Mouse (Mus musculus): ENCODE results near the gene Gdnf.

Gdnf gene

DNA sequence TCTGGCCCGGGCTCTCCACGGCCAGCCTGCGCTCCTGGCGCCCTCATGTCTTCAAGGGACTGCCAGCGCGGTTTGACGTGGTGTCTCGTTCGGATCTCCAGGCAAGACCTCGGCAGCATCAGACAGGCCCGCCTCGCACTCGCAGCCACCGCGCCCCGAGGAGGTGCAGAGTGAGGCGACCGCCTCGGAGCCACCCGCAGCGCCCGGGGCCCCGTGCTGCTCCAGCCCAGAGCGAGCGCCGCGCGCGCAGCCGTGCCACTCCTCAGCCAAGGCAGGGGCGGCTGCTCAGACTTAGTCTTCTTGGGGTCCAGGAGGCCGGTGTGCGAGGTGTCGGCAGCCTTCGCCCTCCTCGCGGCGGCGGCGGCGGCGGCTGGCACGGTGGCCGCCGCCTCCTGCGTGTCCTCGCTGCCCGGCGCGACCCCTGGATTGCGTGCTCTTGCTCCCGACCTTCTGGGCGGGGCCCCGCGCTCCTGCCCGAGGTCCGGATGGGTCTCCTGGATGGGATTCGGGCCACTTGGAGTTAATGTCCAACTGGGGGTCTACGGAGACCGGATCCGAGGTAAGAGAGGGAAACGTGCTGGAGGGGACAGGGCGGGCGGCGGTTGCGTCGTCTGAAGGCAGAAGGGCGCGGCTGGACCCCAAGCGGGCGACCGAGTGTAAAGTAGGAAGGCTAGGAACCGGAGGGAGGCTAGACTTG is at the start of gene Gdnf:
Gdnf (plus strand) TSS at position 291 of the 697 bp plus-strand sequence.
- no peak for DNase-seq (ENCODE audit: low read depth, low spot score)

DNA sequence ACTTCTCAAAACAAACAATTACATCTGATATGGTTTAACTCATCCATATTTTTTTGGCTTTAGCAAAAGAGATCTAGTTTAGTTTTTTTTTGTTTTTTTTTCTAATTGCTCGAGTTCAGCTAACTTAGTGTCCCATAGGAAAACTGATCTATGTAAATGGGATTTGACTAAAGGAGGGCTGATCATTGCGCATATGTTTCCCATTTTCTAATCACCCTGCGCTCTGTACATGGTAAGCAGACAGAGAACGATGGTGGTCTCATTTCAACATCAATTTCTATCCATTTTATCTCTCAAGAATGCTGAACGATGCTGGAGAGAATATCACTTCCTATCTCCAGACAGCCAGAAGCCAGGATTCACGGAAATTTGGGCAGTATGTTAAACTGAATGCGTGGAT is 43.5 kb upstream of the Gdnf start:
- no peak for DNase-seq (ENCODE audit: low read depth, low spot score)

DNA sequence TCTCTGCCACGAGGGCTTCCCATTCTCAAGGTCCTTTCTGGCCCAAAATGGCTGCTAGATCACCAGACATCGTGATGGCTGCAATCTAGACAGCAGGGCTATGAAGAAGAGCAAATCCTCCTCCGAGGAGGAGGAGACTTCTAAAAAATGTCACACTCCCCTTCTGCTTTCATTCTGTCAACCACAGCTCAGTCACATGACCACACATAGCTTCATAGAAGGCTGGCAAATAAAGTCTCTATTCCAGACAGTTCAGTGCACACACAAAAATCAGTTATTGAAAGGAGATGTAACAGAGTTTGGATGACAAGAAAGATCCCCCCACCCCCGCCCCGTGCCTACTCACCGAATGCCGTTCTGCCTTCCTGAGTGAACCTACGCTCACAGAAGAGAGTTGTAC is 37.7 kb upstream of the Gdnf start:
- no peak for DNase-seq (ENCODE audit: low read depth, low spot score)

DNA sequence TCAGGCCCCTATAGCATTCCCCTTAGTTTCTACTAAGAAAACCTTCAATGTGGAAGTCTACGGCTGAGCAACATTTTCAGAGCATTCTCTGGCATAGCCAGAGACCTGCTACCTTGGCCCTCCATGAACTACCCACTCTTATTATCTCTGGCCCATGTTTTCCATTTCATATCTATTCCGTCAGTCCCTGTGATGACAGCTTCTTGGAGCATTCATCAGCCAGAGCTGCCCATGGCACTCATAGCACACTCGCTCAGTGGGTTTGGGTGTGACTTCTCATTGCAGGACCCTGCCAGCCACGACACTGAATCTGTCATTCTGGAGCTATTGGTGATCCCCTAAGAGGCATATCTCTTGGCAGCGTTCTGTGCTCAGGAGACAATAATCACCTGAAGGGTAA is 29.1 kb upstream of the Gdnf start:
- DNase-seq (ENCODE audit: low read depth, low spot score) = no peak

DNA sequence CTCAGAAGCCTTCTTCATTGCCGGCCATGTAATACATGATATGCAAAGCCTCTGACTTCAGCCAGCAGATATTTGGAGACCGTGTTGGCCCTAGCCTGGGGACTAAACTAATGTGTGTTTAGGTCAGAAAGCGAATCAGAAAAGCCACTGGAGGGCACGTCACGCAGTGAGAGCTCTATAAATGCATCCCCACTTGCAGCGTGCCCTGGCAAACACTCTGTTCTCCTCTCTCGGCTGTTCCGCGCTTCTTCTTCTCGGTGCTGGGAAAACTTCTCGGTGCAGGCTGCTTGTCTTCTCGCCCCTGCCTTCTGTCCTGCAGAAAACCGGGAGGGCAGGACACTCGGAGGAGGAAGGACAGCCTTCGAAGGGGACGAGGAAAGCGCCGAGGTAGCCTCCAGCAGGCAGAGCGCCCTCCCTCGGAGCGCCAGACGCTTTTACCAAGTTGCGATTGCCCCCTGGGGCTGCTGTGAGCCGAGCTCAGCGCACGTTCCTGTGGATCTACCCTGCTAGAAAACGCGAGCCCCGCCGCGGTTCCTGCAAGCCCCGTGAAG is 730 bp upstream of the Gdnf start:
- DNase-seq (ENCODE audit: low read depth, low spot score) = no peak

DNA sequence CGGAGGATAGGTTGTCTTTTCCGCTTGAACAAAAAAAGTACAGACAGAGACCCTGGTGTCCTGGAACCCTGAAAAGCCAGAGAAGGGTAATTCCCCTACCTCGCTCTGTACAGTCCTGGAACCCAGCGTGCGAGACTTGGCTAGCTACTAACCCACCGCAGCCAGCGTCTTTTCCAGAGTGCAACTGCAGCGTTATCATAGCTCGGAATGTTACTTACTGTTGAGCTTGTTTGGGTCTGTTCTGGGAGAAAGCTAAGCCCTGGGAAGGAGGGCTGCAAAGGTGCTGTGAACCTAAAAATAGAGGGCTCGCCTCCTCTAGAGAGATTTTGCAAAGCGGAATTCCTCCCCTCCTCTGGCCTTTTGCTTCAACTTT is 593 bp downstream of the Gdnf start:
- DNase-seq (ENCODE audit: low read depth, low spot score) = no peak

DNA sequence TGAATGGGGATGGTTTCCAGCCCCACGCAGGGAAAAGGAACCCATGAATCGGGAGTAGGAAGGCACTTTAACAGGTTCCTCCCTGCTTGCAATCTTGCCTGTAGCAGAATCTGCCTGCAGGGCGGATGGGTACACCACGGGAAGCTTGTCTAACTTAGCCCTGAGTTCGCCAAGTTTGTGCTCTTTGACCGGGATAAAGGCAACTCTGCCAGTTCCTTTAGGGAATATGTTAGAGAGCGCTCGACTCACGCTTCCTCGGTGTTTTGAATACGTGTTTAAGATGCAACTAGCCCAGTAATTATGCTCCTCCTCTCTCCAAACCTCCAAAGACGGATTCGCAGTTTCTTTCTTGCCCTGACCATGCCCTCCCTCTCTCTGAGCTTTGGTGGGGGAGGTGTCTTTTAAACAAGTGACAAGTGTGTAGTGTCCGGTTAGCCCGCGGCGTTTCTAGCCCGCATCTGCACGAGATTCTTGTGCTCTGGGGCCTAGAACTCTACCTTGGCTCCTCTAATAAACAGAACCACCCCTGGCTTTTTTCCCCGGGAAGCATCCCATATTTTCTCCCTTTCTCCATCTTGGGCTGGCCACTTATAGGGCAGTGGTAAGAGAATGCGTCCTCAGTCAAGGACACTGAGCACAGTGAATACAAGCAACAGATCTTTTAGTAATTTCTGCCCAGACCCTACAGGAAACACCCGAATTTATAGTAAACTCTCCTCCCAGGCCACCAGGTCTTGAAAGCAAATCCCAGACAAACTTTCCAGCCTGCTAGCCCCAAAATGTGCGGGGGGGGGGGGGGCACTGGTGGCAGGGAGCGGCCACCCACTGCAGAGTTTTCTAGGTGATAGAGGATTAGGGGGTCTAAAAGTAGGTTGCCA is 1.4 kb downstream of the Gdnf start:
- DNase-seq (ENCODE audit: low read depth, low spot score) = no peak

DNA sequence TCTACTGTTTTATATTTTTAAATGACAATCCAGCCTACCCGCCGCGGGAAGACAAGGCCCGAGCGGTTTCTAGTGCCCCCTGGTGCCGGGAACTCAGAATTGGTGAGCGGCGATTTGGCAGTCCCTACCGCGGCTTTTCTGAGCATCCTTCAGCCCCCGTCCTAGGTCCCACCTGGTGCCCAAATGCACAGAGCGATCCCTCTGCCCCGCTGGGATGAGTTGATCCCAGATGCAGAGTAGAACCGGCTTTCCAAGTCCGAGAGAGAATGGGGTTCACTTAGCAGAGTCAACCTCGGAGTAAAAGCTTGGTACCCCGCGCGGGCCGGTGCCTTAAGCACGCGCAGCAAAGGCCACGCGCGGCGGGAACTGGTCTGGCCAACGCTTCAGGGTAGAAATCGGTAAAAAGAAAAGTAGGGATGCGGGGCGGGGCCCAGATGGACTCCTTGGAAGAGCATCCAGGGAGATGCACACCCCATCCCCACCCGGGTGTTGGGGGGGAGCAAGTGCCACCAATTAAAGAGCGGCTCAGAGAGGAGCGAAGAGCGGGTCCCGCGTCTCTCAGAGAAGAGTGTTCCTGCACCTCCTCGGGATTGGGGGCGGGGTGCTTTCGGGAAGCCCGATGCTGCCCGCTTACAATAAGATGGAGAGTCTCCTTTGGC is 2.4 kb downstream of the Gdnf start:
- DNase-seq (ENCODE audit: low read depth, low spot score) = peak; percentile 16

DNA sequence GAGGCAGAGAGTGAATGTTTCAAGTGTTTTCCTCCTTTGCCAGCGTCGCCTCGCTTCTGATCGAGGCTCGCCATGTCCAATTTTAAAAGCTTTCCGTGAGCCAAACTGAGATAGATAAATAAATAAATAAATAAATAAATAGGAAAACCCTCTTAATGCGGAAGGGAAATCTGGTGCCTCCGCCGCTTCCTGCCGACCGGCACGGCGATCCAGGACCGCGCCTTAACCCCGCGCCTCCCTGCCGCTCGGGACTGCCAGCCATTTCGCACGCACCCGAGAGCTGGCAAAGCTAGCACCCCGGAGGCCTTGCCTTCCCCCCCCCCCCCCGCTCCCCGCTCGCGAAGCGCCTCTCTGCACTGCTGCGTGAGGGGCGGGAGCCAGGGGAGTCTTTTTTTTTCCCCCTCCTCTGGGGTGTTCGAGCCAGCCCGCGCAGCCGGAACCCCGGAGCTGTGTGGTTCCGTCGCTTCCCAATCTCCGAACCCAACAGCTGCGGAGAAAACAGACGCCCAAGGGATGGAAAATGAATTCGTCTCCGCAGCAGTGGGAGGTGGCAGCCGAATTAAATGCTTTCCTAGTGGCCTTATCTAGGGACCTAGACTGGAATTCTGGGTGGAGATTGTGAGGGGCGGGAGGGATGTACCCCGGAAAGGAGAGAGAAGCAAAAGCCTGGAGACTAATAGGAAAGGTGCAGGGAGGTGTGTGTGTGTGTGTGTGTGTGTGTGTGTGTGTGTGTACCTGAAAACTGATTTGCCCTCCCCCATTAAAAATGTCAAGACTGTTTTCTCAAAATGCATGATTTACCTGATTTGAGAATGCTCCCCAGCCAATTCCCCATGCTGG is 3.1 kb downstream of the Gdnf start:
- DNase-seq (ENCODE audit: low read depth, low spot score) = no peak

DNA sequence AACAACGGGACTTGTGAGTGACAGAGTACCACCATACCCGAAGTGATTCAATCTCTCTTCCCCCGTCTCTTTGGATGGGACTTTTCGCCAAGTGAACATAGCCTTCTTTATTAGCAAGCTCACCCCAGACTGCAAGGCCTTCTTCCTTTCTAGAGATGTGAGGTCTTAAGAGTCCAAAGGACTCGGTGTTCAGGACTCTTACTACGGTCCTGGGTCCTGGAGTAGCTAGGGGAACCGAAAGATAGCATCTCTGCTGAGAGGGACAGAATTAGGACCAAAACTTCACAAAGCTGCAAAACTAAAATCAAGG is 3.7 kb downstream of the Gdnf start:
- DNase-seq (ENCODE audit: low read depth, low spot score) = no peak

DNA sequence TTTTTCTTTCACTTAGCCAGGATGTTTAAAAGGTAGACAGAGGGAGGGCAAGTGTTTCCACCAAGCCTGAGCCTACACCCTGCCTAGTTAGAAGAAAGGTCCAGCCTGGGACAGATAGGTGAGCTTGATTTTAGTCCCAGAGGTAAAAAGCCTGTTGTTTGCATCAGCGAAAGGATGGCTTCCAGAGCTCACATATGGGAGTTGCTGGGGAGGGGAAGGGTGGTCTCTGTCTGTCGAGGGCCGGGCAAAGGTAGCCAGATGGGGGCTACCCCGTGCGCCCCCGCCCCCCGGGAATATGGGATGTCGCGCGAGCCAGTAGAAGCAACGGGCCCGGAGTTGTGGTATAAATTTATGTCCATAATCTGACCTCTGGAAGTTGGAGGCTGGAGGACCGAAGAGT is 4.3 kb downstream of the Gdnf start:
- DNase-seq (ENCODE audit: low read depth, low spot score) = no peak

DNA sequence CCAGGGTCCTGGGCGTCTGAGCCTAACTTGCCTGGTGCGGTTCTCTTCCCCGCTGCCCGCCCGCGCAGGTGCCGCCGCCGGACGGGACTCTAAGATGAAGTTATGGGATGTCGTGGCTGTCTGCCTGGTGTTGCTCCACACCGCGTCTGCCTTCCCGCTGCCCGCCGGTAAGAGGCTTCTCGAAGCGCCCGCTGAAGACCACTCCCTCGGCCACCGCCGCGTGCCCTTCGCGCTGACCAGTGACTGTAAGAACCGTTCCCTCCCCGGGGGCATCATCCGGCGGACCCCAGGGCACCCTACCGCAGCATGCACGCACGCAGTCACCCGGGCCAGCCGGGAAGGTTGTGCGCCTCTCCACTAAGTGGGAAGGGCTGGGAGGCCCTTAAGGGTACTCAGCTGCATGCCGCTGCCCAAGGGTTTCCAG is 4.9 kb downstream of the Gdnf start:
- DNase-seq (ENCODE audit: low read depth, low spot score) = no peak

DNA sequence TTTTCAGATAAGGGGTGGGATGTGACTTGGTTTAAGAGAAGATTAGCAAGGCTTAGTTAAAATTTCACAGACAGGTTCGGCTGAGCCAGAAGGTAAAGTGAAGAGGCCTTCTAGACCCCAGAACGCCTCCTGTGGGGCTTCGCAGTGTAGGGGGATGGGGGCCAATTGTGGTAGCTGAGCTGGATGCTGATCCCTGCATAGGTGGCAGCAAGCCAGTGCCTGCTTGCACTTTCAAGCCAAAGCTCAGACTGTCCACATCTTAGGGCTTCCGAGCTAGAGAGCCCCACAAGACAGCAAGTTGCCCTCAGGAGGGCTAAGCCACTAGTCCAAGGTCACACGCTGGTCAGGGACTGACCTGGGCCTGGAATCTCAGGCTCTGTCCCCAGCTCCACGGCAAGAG is 13.2 kb downstream of the Gdnf start:
- DNase-seq (ENCODE audit: low read depth, low spot score) = no peak

DNA sequence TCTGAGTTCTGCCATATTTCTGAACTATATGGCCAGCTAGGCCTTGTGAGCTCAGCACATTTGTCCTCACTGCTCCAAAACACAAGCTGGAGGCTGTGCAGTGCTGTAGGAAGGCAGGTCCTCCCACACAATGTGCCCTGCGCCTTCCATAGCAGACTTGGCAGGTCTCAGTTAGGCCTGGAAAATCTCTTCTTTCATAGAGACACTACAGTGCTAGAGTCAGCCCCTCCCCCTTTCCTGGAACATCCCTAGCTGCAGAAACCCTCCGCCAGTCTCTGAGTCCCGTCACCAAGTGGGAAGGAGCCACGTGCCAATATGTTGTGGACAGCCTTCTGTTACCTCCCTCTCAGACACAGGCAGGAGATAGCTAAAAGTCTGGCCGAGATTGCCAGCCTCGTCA is 14.9 kb downstream of the Gdnf start:
- DNase-seq (ENCODE audit: low read depth, low spot score) = no peak

DNA sequence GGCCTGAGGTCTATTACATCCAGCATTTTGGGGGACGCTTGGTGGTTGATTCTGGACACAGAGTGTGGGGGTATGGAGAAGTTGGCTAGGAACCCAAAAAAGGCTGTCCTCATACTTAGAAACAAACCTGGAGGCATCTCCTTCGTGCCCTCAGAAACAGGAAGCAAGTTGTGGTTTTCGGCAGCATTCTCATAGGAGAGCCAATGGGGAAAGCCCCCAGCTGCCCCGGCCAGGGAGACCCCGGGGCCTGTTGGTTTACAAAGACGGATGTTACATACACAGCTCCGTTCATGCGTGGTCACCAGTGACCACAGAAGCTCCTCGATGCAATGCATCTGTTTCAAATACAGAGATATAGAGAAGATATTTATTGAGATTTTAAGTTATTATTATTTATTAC is 24.8 kb downstream of the Gdnf start:
- DNase-seq (ENCODE audit: low read depth, low spot score) = no peak

DNA sequence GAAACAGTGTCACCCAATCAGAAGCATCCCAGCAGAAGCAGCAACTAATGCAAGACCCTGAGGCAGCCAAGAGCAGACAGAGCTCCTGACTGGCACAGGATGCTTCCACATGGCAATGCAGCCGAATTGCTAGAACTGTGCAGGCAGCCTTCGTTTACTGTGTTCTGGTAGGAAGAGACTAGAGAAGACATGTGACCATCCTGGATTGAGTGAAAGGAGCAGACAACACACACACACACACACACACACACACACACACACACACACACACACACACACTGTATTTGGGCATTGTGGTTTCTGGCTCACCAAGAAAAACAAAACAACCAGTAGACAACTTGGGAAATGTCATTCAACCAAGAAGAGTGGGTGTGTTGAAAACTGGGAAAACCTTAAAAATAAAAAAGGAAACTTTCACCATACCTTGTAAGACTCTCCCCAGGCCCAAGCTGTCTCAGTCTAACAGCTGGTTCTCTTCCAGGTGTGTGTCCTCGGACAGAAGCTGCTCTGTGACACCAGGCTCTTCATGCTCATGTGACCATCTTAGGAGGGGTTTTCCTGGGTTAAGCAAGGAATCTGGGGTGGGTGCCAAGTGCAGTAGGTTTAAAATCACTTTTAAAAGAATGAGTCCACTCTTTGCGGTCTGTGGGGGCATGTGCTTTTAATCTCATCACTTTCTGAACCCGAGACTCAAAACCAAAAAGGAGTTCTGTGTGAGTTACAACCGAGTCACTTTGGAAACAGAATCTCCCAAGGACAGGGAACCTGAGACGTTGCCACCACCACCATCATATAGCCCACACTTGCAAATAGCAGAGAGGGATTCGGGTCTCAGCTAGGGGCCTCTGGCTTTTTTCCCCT is 27.6 kb downstream of the Gdnf start:
- no peak for DNase-seq (ENCODE audit: low read depth, low spot score)

DNA sequence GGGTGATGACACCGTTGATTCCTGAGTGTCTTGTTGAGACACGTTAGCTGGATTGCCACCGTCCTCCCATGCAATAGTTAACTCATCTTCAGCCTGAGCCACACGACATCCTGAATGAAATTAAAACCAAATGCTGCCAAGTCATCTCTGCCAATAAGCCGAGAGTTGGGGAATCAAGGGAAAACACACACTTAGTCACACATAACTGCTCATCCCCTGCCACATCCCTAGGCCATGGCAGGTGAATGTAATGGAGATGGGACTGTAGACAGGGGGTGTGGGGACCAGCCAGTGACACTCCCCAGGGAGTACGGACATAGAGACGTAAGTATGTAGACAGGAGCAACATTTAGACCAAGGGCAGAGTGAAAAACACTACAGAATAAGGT is 28.3 kb downstream of the Gdnf start:
- no peak for DNase-seq (ENCODE audit: low read depth, low spot score)

DNA sequence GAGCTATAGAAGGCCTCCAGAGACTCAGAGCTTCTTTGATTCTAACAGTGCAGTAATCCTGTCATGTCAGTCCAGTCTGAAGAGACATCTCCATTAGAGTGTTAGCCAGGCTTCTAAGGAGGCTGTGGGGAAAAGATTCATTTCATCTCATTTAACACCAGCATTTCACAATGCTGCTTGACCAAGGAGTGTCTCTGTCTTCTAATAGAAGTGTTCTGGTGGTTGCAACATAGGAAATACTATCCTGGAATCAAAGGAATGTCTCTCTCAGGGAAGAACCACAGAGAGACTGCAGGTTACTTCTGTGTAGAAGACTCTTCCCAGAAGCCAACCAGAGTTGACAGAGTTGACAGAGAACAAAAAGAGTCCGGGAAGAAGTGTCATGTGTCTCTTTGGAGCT is 31.0 kb downstream of the Gdnf start:
- DNase-seq (ENCODE audit: low read depth, low spot score) = no peak

DNA sequence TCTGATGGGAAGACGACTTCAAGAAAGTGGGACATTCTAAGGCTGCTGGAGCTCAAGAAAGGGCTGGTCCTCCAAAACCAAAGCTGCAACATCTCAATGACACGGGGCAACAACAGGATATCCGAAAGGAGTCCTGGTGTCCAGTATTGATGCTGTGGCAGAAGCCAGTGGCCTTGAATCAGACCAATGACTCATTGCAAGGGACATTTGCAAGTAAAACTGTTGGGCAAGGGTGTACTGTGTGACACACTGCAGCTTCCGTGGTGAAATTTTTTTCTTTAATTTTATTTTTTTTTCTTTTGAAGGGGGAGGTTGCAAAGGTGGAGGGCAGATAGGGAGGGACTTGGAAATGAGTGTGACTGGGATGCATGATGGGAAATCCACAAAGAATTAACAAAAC is 31.8 kb downstream of the Gdnf start:
- no peak for DNase-seq (ENCODE audit: low read depth, low spot score)

DNA sequence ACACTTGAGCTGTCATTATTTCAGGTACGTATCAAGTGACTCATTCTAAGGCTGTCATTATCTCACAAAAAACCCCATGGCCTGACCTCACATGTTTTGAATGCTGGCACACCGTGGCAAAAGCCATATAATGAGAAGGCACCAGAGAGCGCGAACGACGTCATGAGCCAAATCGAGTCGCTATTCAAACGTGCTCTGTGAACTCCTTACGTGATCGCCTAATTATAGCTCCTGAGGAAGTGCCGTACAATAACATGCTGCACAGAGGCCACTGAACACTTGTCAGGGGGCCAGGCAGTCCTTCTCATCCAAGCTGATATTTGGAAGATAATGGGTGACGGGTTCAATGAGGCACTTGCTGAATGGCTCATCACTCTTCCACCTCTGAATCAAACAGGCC is 46.8 kb downstream of the Gdnf start:
- no peak for DNase-seq (ENCODE audit: low read depth, low spot score)

DNA sequence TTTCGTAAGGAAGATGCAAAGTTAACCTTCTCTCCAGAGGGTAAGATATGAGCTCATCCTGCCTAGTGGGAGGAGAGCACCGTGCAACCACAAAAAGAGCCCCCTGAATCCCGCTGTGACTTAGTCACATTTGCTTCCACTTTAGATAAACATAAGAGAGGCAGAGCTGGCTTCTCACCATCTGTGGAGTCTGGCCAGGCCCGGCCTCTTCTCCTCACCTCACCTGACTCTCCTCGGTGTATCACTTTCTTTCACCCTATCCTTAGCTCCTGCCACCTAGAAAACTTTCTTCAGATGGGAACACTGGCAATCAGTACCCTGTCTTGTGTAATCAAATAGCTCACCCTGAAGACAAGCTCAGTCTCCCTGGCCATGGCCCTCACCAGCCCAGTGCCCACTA is 48.2 kb downstream of the Gdnf start:
- DNase-seq (ENCODE audit: low read depth, low spot score) = no peak
